ENCODE assay signal across 8 mouse cellular contexts in the genomic region with DNA sequence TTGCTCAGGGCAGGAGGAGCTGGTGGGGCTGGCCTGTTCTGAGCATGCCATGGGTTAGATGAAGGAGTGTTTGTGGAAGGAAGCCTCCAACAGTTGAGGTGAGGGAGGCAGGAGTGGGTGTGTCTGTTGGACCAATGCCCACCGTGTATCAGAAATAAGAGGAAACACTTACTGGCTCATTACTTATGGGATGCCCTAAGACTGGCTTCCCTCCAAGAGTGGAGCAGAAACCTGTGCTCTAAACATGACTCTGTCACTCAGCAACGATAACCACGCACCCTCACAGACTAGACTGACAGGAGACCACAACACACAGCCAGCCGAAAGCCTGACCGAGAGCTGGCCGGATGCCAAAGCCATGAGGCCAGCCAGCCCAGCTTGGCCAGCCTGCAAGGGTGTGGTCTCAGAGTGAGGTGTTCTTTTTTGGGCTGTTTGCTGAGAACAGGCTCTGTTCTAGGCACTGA. TPM values are rescaled to one million over a fixed set of nuclear protein-coding genes. Genes with fewer than 3 reads are reported as not detected.
DNase-seq lines count a peak whose midpoint lies in the region; ATAC-seq lines count a peak whose summit lies in the region.

No protein-coding gene starts in this region.

- DNase-seq in limb, embryonic 10.5 days (ENCODE audit: low spot score): no peak
- peak; percentile 63 for DNase-seq in T-cell, adult 2 months (ENCODE audit: low spot score)
- DNase-seq in gastrocnemius, adult 18-20 months (ENCODE audit: low spot score): peak; percentile 41
- DNase-seq in layer of hippocampus, postnatal 25 days (ENCODE audit: extremely low spot score in 1 of 2, low spot score in 1 of 2): no peak

- 0 out of 2 replicates have a peak, but pooled peaks have one; percentile 34 for ATAC-seq in limb, embryonic 12.5 days (ENCODE audit: insufficient number of reproducible peaks, insufficient read depth, low FRiP score, low TSS enrichment, low read depth)
- peak; percentile 39 for ATAC-seq in intestine, embryonic 16.5 days
- peak; percentile 90 for ATAC-seq in lung, embryonic 16.5 days (ENCODE audit: low read depth)
- peak; percentile 80 for ATAC-seq in stomach, embryonic 16.5 days (ENCODE audit: insufficient read depth, low FRiP score)

- H3K4me2 ChIP-seq in limb, embryonic 12.5 days: no peak overlapping the region
- 0 out of 2 replicates have a peak overlapping the region, but pooled peaks have one; percentile 3 for H3K4me2 ChIP-seq in intestine, embryonic 16.5 days (ENCODE audit: low read depth, low read length)
- peak overlapping the region; percentile 30 for H3K4me2 ChIP-seq in lung, embryonic 16.5 days (ENCODE audit: low read depth, low read length)
- 0 out of 2 replicates have a peak overlapping the region, but pooled peaks have one; percentile 14 for H3K4me2 ChIP-seq in stomach, embryonic 16.5 days (ENCODE audit: low read depth, low read length)

- H3K36me3 ChIP-seq in limb, embryonic 12.5 days: no peaks in the 10 kb centered on the region
- H3K36me3 ChIP-seq in limb, embryonic 10.5 days: no peaks in the 10 kb centered on the region
- no peaks in the 10 kb centered on the region for H3K36me3 ChIP-seq in intestine, embryonic 16.5 days (ENCODE audit: control insufficient read depth, insufficient read depth, low read length)
- H3K36me3 ChIP-seq in lung, embryonic 16.5 days (ENCODE audit: control insufficient read depth, insufficient read depth, low read length): no peaks in the 10 kb centered on the region
- H3K36me3 ChIP-seq in stomach, embryonic 16.5 days (ENCODE audit: control insufficient read depth, insufficient read depth, low read length): no peaks in the 10 kb centered on the region

- H3K9me3 ChIP-seq in limb, embryonic 12.5 days: 0 out of 2 replicates have a peak, but pooled peaks cover 6% of the 10 kb centered on the region
- H3K9me3 ChIP-seq in limb, embryonic 10.5 days (replicated peaks): no peaks in the 10 kb centered on the region
- H3K9me3 ChIP-seq in intestine, embryonic 16.5 days (ENCODE audit: control insufficient read depth, low read length): no peaks in the 10 kb centered on the region
- H3K9me3 ChIP-seq in lung, embryonic 16.5 days (ENCODE audit: control insufficient read depth, low read length): no peaks in the 10 kb centered on the region; the same call in 1 of the 2 replicates
- H3K9me3 ChIP-seq in stomach, embryonic 16.5 days (replicated peaks; ENCODE audit: control insufficient read depth, low read length): no peaks in the 10 kb centered on the region

- H3K4me1 ChIP-seq in limb, embryonic 12.5 days (replicated peaks): peaks cover 8% of the 10 kb centered on the region; the same call in 1 of the 2 replicates
- peaks cover 7% of the 10 kb centered on the region for H3K4me1 ChIP-seq in limb, embryonic 10.5 days
- peaks cover 17% of the 10 kb centered on the region for H3K4me1 ChIP-seq in intestine, embryonic 16.5 days (ENCODE audit: control insufficient read depth, insufficient read depth, low read length)
- H3K4me1 ChIP-seq in lung, embryonic 16.5 days (replicated peaks; ENCODE audit: control insufficient read depth, insufficient read depth, low read length): peaks cover 13% of the 10 kb centered on the region
- H3K4me1 ChIP-seq in stomach, embryonic 16.5 days (ENCODE audit: control insufficient read depth, insufficient read depth, low read length): peaks cover 26% of the 10 kb centered on the region

- H3K4me3 ChIP-seq in limb, embryonic 12.5 days (replicated peaks): no peak overlapping the region
- H3K4me3 ChIP-seq in limb, embryonic 10.5 days: no peak overlapping the region
- no peak overlapping the region for H3K4me3 ChIP-seq in intestine, embryonic 16.5 days (ENCODE audit: low read length)
- H3K4me3 ChIP-seq in lung, embryonic 16.5 days (ENCODE audit: low read length): no peak overlapping the region
- no peak overlapping the region for H3K4me3 ChIP-seq in stomach, embryonic 16.5 days (replicated peaks; ENCODE audit: low read length)

- H3K27ac ChIP-seq in limb, embryonic 12.5 days: 0 out of 2 replicates have a peak overlapping the region, but pooled peaks have one; percentile 5
- H3K27ac ChIP-seq in limb, embryonic 10.5 days: no peak overlapping the region
- H3K27ac ChIP-seq in intestine, embryonic 16.5 days (ENCODE audit: low read length): peak overlapping the region; percentile 53
- peak overlapping the region; percentile 77 for H3K27ac ChIP-seq in lung, embryonic 16.5 days (ENCODE audit: low read length)
- H3K27ac ChIP-seq in stomach, embryonic 16.5 days (ENCODE audit: low read length): peak overlapping the region; percentile 92

- 66% methylated on average over 6 of the region's 6 CpGs for WGBS in limb, embryonic 12.5 days
- 90% methylated on average over 6 of the region's 6 CpGs for WGBS in limb, embryonic 10.5 days
- 23% methylated on average over 6 of the region's 6 CpGs for WGBS in intestine, embryonic 16.5 days
- WGBS in lung, embryonic 16.5 days: 5% methylated on average over 6 of the region's 6 CpGs
- 11% methylated on average over 6 of the region's 6 CpGs for WGBS in stomach, embryonic 16.5 days

- H3K27me3 ChIP-seq in limb, embryonic 12.5 days: no peaks in the 10 kb centered on the region; the same call in none of the 2 replicates
- H3K27me3 ChIP-seq in limb, embryonic 10.5 days (ENCODE audit: low read depth, poor library complexity, severe bottlenecking): no peaks in the 10 kb centered on the region
- no peaks in the 10 kb centered on the region for H3K27me3 ChIP-seq in intestine, embryonic 16.5 days (replicated peaks; ENCODE audit: control insufficient read depth, insufficient read depth, low read length)
- no peaks in the 10 kb centered on the region for H3K27me3 ChIP-seq in lung, embryonic 16.5 days (ENCODE audit: control insufficient read depth, insufficient read depth, low read depth, low read length)
- no peaks in the 10 kb centered on the region for H3K27me3 ChIP-seq in stomach, embryonic 16.5 days (ENCODE audit: control insufficient read depth, insufficient read depth, low read length)

- H3K9ac ChIP-seq in limb, embryonic 12.5 days (replicated peaks): no peak overlapping the region
- H3K9ac ChIP-seq in intestine, embryonic 16.5 days (ENCODE audit: low read depth, low read length): peak overlapping the region; percentile 14; the same call in 1 of the 2 replicates
- 0 out of 2 replicates have a peak overlapping the region, but pooled peaks have one; percentile 7 for H3K9ac ChIP-seq in lung, embryonic 16.5 days (ENCODE audit: low read length)
- H3K9ac ChIP-seq in stomach, embryonic 16.5 days (ENCODE audit: low read length): 0 out of 2 replicates have a peak overlapping the region, but pooled peaks have one; percentile 1

RNA-seq across cellular contexts. Expression of a gene that starts 28.0 kb away (rescaled TPM):
- polyA plus RNA-seq in limb, embryonic 12.5 days (2016; fragmentation: Nextera tagmentation; extraction: Ambion mirVana): 1.2 and 1.3 TPM in 2 replicates
- 0.87 and 1.6 TPM in 2 replicates for polyA plus RNA-seq in limb, embryonic 10.5 days (2016; fragmentation: Nextera tagmentation; extraction: Ambion mirVana)
- not detected for total RNA-seq in gastrocnemius, adult 18-20 months (2021)
- polyA plus RNA-seq in intestine, embryonic 16.5 days (2015; fragmentation: Nextera tagmentation; extraction: Ambion mirVana): 0.73 and 1.1 TPM in 2 replicates
- 1.0 and 5.3 TPM in 2 replicates for polyA plus RNA-seq in lung, embryonic 16.5 days (2015; fragmentation: Nextera tagmentation; extraction: Ambion mirVana)
- 360 and 682 TPM in 2 replicates for polyA plus RNA-seq in stomach, embryonic 16.5 days (2015; fragmentation: Nextera tagmentation; extraction: Ambion mirVana)
- 1 to 10 TPM; 1.4 to 1.5 TPM for total RNA-seq in layer of hippocampus, postnatal 25 days (2021)

Comparison
In these comparisons a context has a peak if more than half of its experiments do, and no peak if none do; other contexts are left out.
1. ATAC-seq: peak in every context shown above with its lines; median percentile 90 in lung, embryonic 16.5 days; 80 in stomach, embryonic 16.5 days; 39 in intestine, embryonic 16.5 days; 34 in limb, embryonic 12.5 days.
2. DNase-seq: peak in T-cell, adult 2 months (single experiment) and gastrocnemius, adult 18-20 months (single experiment); none in limb, embryonic 10.5 days (single experiment) and layer of hippocampus, postnatal 25 days (0 of 2).
3. RNA of a gene that starts 28.0 kb away (polyA plus RNA-seq): 360 to 682 TPM in stomach, embryonic 16.5 days; 0.87 to 1.6 TPM in limb, embryonic 10.5 days, 1.2 to 1.3 TPM in limb, embryonic 12.5 days, 0.73 to 1.1 TPM in intestine, embryonic 16.5 days and 1.0 to 5.3 TPM in lung, embryonic 16.5 days; every median in the first group is over 10 times any median in the second.